Mouse (Mus musculus) liver, embryonic 14.5 days (tissue): ENCODE results near the gene Sema5a.

Source experiments
- CTCF ChIP-seq: IDR thresholded peaks from 2 replicates; pipeline ENCODE4 v1.5.1; 2016; ENCODE audit warnings: antibody characterized with exemption, low read depth, control low read depth
- EP300 ChIP-seq: IDR thresholded peaks from 2 replicates; pipeline ENCODE4 v1.6.1; 2016; ENCODE audit warnings: antibody characterized with exemption, low read depth

DNA sequence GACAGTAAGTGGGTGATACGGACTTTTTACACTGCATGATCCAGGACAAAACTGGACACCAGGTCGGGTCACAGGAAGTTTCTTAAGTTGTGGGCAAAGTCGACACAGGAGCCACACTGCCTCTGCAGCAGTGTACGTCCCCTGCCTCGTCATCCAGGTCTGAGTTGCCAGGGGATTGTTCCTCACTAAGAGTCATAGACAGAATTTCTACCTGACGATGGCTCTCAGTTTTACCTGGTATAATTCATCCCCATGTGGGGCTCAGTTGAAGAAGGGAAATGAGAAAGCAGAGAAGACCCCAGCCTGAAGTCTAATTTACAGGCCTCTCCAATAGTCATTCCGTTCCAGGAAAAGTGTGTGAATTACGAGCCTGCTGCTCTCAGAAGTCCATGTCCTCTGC is 66.2 kb downstream of the Sema5a start:
- no peak for TF ChIP-seq CTCF
- TF ChIP-seq EP300, result no peak
